Mouse (Mus musculus): ENCODE data around the gene Fcrl5.

GRCm38 (mm10) chr3:87487911-87488310 is 52.3 kb downstream of the Fcrl5 start:
- TF ChIP-seq EP300 (IDR thresholded peaks at IDR 0.05; ENCODE audit: low read depth): no peak
- no peak for TF ChIP-seq CTCF (IDR thresholded peaks at IDR 0.05; ENCODE audit: low read depth)

Data from liver, postnatal 0 days (tissue).